16 mouse cellular contexts compared by ENCODE assay signal in the genomic region with DNA sequence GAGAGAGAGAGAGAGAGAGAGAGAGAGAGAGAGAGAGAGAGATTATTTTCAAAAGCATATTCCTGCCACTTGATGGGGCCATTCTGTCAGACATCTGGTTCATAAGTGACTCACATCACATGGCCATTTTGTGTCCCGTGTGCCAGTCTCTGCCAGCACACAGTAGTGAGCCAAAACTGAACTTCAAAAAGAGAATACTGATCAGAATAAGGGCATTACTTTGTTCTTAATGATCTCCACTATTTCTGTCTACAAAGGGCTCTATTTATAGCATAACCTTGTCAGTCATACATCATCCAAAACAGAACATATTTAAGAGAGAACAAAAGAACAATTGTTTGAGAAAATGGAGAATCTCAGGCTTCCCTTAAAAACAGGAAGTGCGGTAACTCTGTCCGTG. TPM values are rescaled to one million over a fixed set of nuclear protein-coding genes. Genes with fewer than 3 reads are reported as not detected.
DNase-seq lines count a peak whose midpoint lies in the region; ATAC-seq and TF ChIP-seq lines count a peak whose summit lies in the region.
"Had no signal": no experiment of that assay in that cellular context is flagged by ENCODE, and none has a peak within 500 bp of the region (broad histone marks: within the 10 kb centered on the region; RNA-seq: fewer than 3 reads in every experiment).

No protein-coding gene starts in this region.

- no peaks in the 10 kb centered on the region for H3K9me3 ChIP-seq in lung, postnatal 0 days (ENCODE audit: low read length)
- H3K9me3 ChIP-seq: kidney, embryonic 15.5 days had no signal

- TF ChIP-seq POLR2A in heart, adult 2 months (IDR thresholded peaks at IDR 0.05; ENCODE audit: insufficient read depth, low read depth, low read length) = no peak
- no peak for TF ChIP-seq POLR2A in lung, adult 2 months (IDR thresholded peaks at IDR 0.05; ENCODE audit: borderline replicate concordance, extremely low read depth, low read depth, low read length)

- peak; percentile 6; the same call in 1 of the 2 replicates for ATAC-seq in lung, postnatal 0 days
- ATAC-seq: hindbrain, postnatal 0 days; midbrain, embryonic 16.5 days had no signal

- no peaks in the 10 kb centered on the region for H3K27me3 ChIP-seq in heart, adult 2 months (ENCODE audit: control insufficient read depth, insufficient read depth, low read length)
- no peaks in the 10 kb centered on the region for H3K27me3 ChIP-seq in lung, postnatal 0 days (replicated peaks; ENCODE audit: insufficient read depth, low read length)
- H3K27me3 ChIP-seq: kidney, embryonic 15.5 days had no signal

- no peak overlapping the region for H3K27ac ChIP-seq in heart, adult 2 months
- H3K27ac ChIP-seq in lung, postnatal 0 days (ENCODE audit: low read length) = no peak overlapping the region
- H3K27ac ChIP-seq: hindbrain, postnatal 0 days; kidney, embryonic 15.5 days; macrophage had no signal

- H3K4me1 ChIP-seq in heart, adult 2 months (ENCODE audit: control insufficient read depth, insufficient read depth, low read length) = no peaks in the 10 kb centered on the region
- no peaks in the 10 kb centered on the region for H3K4me1 ChIP-seq in lung, postnatal 0 days (ENCODE audit: insufficient read depth, low read depth, low read length)
- H3K4me1 ChIP-seq in lung, adult 2 months (ENCODE audit: control insufficient read depth, insufficient read depth, low read length) = no peaks in the 10 kb centered on the region

- DNase-seq in heart, adult 2 months = no peak
- DNase-seq in heart, adult 18-20 months = no peak
- DNase-seq in lung, postnatal 0 days (ENCODE audit: low spot score) = peak; percentile 25
- no peak for DNase-seq in lung, adult 2 months
- DNase-seq in Muller cell, postnatal 12 days (ENCODE audit: inconsistent ontology term) = peak; percentile 57
- peak; percentile 32 for DNase-seq in skeletal muscle tissue, adult 2 months (ENCODE audit: low read depth, low spot score)
- DNase-seq in spleen, postnatal 36 days (ENCODE audit: low spot score in 2 of 2) = no peak
- DNase-seq: cerebellum, adult 11-12 months; gastrocnemius, postnatal 36 days; heart, postnatal 14 days; retina, postnatal 1 day had no signal

- peak; percentile 32; the same call in 1 of the 2 replicates for TF ChIP-seq CTCF in heart, adult 2 months (IDR thresholded peaks at IDR 0.05)
- no peak for TF ChIP-seq CTCF in lung, postnatal 0 days (IDR thresholded peaks at IDR 0.05)
- TF ChIP-seq CTCF in lung, adult 2 months (IDR thresholded peaks at IDR 0.05; ENCODE audit: insufficient read depth, low read length) = no peak

- 34% methylated on average over 3 of the region's 3 CpGs for WGBS in heart, adult 2 months
- WGBS in lung, postnatal 0 days = 42% methylated on average over 3 of the region's 3 CpGs
- 21% methylated on average over 3 of the region's 3 CpGs for WGBS in lung, adult 2 months

- H3K9ac ChIP-seq in heart, adult 2 months (ENCODE audit: low read depth, low read length) = no peak overlapping the region
- H3K9ac ChIP-seq in lung, postnatal 0 days (replicated peaks; ENCODE audit: low read depth) = no peak overlapping the region
- H3K9ac ChIP-seq: kidney, embryonic 15.5 days had no signal

- no peak overlapping the region for H3K4me3 ChIP-seq in heart, adult 2 months
- H3K4me3 ChIP-seq in lung, postnatal 0 days (ENCODE audit: low read depth, low read length) = no peak overlapping the region
- H3K4me3 ChIP-seq in lung, adult 2 months (replicated peaks; ENCODE audit: extremely low read depth, low read depth, low read length) = no peak overlapping the region
- H3K4me3 ChIP-seq: kidney, embryonic 15.5 days had no signal

- intact Hi-C loops in heart, adult 2 months (cut with DNase I) = no loop called here

- H3K4me2 ChIP-seq in lung, postnatal 0 days (replicated peaks; ENCODE audit: low read depth, low read length) = no peak overlapping the region
- H3K4me2 ChIP-seq: kidney, embryonic 15.5 days; liver, embryonic 11.5 days had no signal

- H3K79me2 ChIP-seq in heart, adult 2 months (replicated peaks; ENCODE audit: control insufficient read depth, insufficient read depth, low read length) = no peaks in the 10 kb centered on the region

- TF ChIP-seq EP300 in heart, adult 2 months (IDR thresholded peaks at IDR 0.05; ENCODE audit: insufficient read depth, low read depth, low read length) = no peak
- TF ChIP-seq EP300 in lung, postnatal 0 days (IDR thresholded peaks at IDR 0.05) = no peak

- no peaks in the 10 kb centered on the region for H3K36me3 ChIP-seq in heart, adult 2 months (ENCODE audit: control insufficient read depth, insufficient read depth, low read length)
- H3K36me3 ChIP-seq in lung, postnatal 0 days (ENCODE audit: insufficient read depth, low read length) = no peaks in the 10 kb centered on the region
- H3K36me3 ChIP-seq: kidney, embryonic 15.5 days had no signal

RNA-seq across cellular contexts. Expression of gene Spcs2, which starts 28.2 kb away (rescaled TPM):
- total RNA-seq in heart, adult 2 months (2021) = 10 to 100 TPM; 58.8 to 60.9 TPM
- 21.0 and 40.0 TPM in 2 replicates for polyA plus RNA-seq in heart, adult 2 months (2012; rRNA removed)
- total RNA-seq in heart, adult 18-20 months (2021) = 10 to 100 TPM; 62.7 to 65.6 TPM
- polyA plus RNA-seq in lung, postnatal 0 days (2015; fragmentation: Nextera tagmentation; extraction: Ambion mirVana) = 318 and 342 TPM in 2 replicates
- 21.5 and 45.6 TPM in 2 replicates for polyA plus RNA-seq in lung, adult 2 months (2012; rRNA removed)

RNA-seq across cellular contexts. Expression of gene Xrra1, which starts 32.6 kb away (rescaled TPM):
- under 1 TPM in 1 of 2 experiments, not detected in 1; 0.10 TPM for total RNA-seq in heart, adult 2 months (2021)
- 0.14 TPM in 1 of 2 replicates, not detected in the other for polyA plus RNA-seq in heart, adult 2 months (2012; rRNA removed)
- under 1 TPM in 1 of 2 experiments, not detected in 1; 0.23 TPM for total RNA-seq in heart, adult 18-20 months (2021)
- polyA plus RNA-seq in lung, postnatal 0 days (2015; fragmentation: Nextera tagmentation; extraction: Ambion mirVana) = 1.1 and 1.3 TPM in 2 replicates
- polyA plus RNA-seq in lung, adult 2 months (2012; rRNA removed) = 0.87 and 1.1 TPM in 2 replicates

Comparison
In these comparisons a context has a peak if more than half of its experiments do, and no peak if none do; other contexts are left out.
1. DNase-seq: peak in lung, postnatal 0 days (single experiment), Muller cell, postnatal 12 days (single experiment) and skeletal muscle tissue, adult 2 months (single experiment); none in heart, adult 2 months (0 of 2), heart, adult 18-20 months (0 of 2), lung, adult 2 months (single experiment) and spleen, postnatal 36 days (0 of 2).